Mouse (Mus musculus): ENCODE measurements at regions not wholly inside any gene's neighbourhood (a gene's known extent, or its start where the extent isn't known, plus 50 kb on each side); places are given as distances from the start of the nearest gene placed in this dataset.

DNA sequence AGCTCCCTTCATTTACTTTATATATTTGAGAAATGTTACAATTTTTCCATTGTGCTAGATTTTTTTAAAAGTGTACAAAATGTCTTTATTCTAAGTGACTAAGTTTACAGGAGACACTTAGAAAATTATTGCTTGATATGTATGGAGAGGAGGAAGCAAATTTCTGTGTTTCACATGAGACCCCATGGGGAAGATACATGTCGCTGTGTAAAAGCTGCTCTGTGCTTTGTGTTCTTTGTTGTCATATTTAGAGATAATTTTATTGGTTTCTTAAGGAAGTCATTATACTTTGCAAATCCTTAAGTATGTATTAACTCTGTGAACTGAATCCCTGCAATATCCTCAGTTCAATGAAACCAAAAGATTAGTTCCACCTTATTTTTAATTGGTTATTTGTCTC is 406.0 kb upstream of the 1700003H04Rik start:
- no peak for ATAC-seq (ENCODE audit: insufficient read depth, low FRiP score)
- H3K4me3 ChIP-seq (replicated peaks; ENCODE audit: low read length): no peak overlapping the region
- no peak overlapping the region for H3K27ac ChIP-seq (ENCODE audit: low read length)
- H3K36me3 ChIP-seq (ENCODE audit: control insufficient read depth, insufficient read depth, low read length): no peaks in the 10 kb centered on the region
- H3K9me3 ChIP-seq (replicated peaks; ENCODE audit: control insufficient read depth, low read length): no peaks in the 10 kb centered on the region
- no peak overlapping the region for H3K4me2 ChIP-seq (ENCODE audit: low read depth, low read length)
- WGBS: 76% methylated on average over 1 of the region's 1 CpGs
- H3K27me3 ChIP-seq (ENCODE audit: control insufficient read depth, insufficient read depth, low read length): no peaks in the 10 kb centered on the region
- no peak overlapping the region for H3K9ac ChIP-seq (ENCODE audit: low read length)
- no peaks in the 10 kb centered on the region for H3K4me1 ChIP-seq (ENCODE audit: control insufficient read depth, insufficient read depth, low read length)

DNA sequence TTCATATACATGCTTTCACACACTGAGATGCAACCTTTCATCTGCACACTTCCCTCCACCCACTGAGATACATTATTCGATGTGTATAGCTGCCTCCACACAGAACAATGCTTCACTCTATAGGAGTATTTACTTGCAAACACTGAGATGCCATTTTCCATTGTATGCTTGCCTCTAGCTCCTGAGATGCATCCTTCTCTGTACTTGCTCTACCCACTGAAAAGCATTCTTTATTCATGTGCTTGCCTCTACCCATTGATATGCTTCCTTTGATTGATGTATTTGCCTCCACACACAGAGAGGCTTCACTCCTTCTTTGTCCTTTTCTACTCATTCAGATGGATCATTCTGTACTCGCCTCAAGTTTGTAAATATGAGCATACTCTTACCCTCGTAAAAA is 405.6 kb upstream of the 1700003H04Rik start:
- no peaks in the 10 kb centered on the region for H3K9me3 ChIP-seq (replicated peaks; ENCODE audit: control insufficient read depth, low read length)
- no peak overlapping the region for H3K9ac ChIP-seq (ENCODE audit: low read length)
- 67% methylated on average over 3 of the region's 3 CpGs for WGBS

DNA sequence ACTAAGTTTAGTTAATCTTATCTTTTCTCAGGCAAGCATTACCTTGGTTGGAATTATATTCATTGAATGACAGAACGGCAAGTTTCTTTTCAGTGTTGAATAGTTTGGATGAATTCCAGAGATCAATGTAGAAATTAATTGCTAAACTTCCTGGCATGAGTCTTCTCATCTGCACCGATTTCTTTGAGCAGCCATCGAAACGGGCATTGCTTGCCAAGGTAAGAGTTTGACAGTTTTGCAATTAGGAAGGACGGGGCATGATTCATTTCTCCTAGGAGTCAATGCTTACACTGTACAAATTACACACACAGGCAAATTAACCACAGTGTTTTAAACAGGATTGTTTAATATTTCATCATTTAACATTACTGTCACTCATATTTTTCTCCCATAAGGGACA is 404.5 kb upstream of the 1700003H04Rik start:
- Histone ChIP-seq H3K27ac (ENCODE audit: low read length) (no peak overlapping the region), H3K4me1 (ENCODE audit: control insufficient read depth, insufficient read depth, low read length) (no peaks in the 10 kb centered on the region), H3K36me3 (ENCODE audit: control insufficient read depth, insufficient read depth, low read length) (no peaks in the 10 kb centered on the region), H3K9ac (ENCODE audit: low read length) (no peak overlapping the region), H3K4me3 (replicated peaks; ENCODE audit: low read length) (no peak overlapping the region), H3K9me3 (replicated peaks; ENCODE audit: control insufficient read depth, low read length) (no peaks in the 10 kb centered on the region), H3K4me2 (ENCODE audit: low read depth, low read length) (no peak overlapping the region), H3K27me3 (ENCODE audit: control insufficient read depth, insufficient read depth, low read length) (no peaks in the 10 kb centered on the region)
- ATAC-seq (ENCODE audit: insufficient read depth, low FRiP score): no peak
- WGBS: 71% methylated on average over 5 of the region's 5 CpGs

More for the DNA sequence above, 405.6 kb upstream of the 1700003H04Rik start:
- H3K4me1 ChIP-seq (ENCODE audit: control insufficient read depth, insufficient read depth, low read length): no peaks in the 10 kb centered on the region
- ATAC-seq (ENCODE audit: insufficient read depth, low FRiP score): no peak
- H3K36me3 ChIP-seq (ENCODE audit: control insufficient read depth, insufficient read depth, low read length): no peaks in the 10 kb centered on the region
- no peaks in the 10 kb centered on the region for H3K27me3 ChIP-seq (ENCODE audit: control insufficient read depth, insufficient read depth, low read length)
- H3K27ac ChIP-seq (ENCODE audit: low read length): no peak overlapping the region
- no peak overlapping the region for H3K4me2 ChIP-seq (ENCODE audit: low read depth, low read length)
- H3K4me3 ChIP-seq (replicated peaks; ENCODE audit: low read length): no peak overlapping the region

- Histone ChIP-seq H3K27ac (ENCODE audit: low read length) (no peak overlapping the region), H3K27me3 (ENCODE audit: control insufficient read depth, insufficient read depth, low read length) (no peaks in the 10 kb centered on the region), H3K4me1 (ENCODE audit: control insufficient read depth, insufficient read depth, low read length) (no peaks in the 10 kb centered on the region), H3K9me3 (replicated peaks; ENCODE audit: control insufficient read depth, low read length) (no peaks in the 10 kb centered on the region), H3K36me3 (ENCODE audit: control insufficient read depth, insufficient read depth, low read length) (no peaks in the 10 kb centered on the region), H3K9ac (ENCODE audit: low read length) (no peak overlapping the region), H3K4me3 (replicated peaks; ENCODE audit: low read length) (no peak overlapping the region), H3K4me2 (ENCODE audit: low read depth, low read length) (no peak overlapping the region)
- WGBS: 50% methylated on average over 2 of the region's 2 CpGs
- ATAC-seq (ENCODE audit: insufficient read depth, low FRiP score): no peak
Observed at GRCm38 (mm10) chr3:124935147-124935849, 354.4 kb upstream of the 1700003H04Rik start.

GRCm38 (mm10) chr3:124932655-124933054 is 351.8 kb upstream of the 1700003H04Rik start:
- H3K9ac ChIP-seq (ENCODE audit: low read length): no peak overlapping the region
- no peak overlapping the region for H3K4me2 ChIP-seq (ENCODE audit: low read depth, low read length)
- no peak overlapping the region for H3K4me3 ChIP-seq (replicated peaks; ENCODE audit: low read length)
- no peaks in the 10 kb centered on the region for H3K9me3 ChIP-seq (replicated peaks; ENCODE audit: control insufficient read depth, low read length)
- H3K27ac ChIP-seq (ENCODE audit: low read length): no peak overlapping the region
- H3K36me3 ChIP-seq (ENCODE audit: control insufficient read depth, insufficient read depth, low read length): no peaks in the 10 kb centered on the region
- H3K27me3 ChIP-seq (ENCODE audit: control insufficient read depth, insufficient read depth, low read length): no peaks in the 10 kb centered on the region
- 63% methylated on average over 1 of the region's 1 CpGs for WGBS
- H3K4me1 ChIP-seq (ENCODE audit: control insufficient read depth, insufficient read depth, low read length): no peaks in the 10 kb centered on the region
- no peak for ATAC-seq (ENCODE audit: insufficient read depth, low FRiP score)

GRCm38 (mm10) chr3:124930773-124931607 is 350.1 kb upstream of the 1700003H04Rik start:
- peak overlapping the region; percentile 36 for H3K4me2 ChIP-seq (ENCODE audit: low read depth, low read length)
- H3K9me3 ChIP-seq (replicated peaks; ENCODE audit: control insufficient read depth, low read length): no peaks in the 10 kb centered on the region
- 32% methylated on average over 15 of the region's 15 CpGs for WGBS
- H3K36me3 ChIP-seq (ENCODE audit: control insufficient read depth, insufficient read depth, low read length): no peaks in the 10 kb centered on the region
- H3K27ac ChIP-seq (ENCODE audit: low read length): no peak overlapping the region
- no peak for ATAC-seq (ENCODE audit: insufficient read depth, low FRiP score)
- H3K27me3 ChIP-seq (ENCODE audit: control insufficient read depth, insufficient read depth, low read length): no peaks in the 10 kb centered on the region
- H3K9ac ChIP-seq (ENCODE audit: low read length): no peak overlapping the region
- H3K4me3 ChIP-seq (replicated peaks; ENCODE audit: low read length): peak overlapping the region; percentile 16; the same call in 1 of the 2 replicates
- no peaks in the 10 kb centered on the region for H3K4me1 ChIP-seq (ENCODE audit: control insufficient read depth, insufficient read depth, low read length)

DNA sequence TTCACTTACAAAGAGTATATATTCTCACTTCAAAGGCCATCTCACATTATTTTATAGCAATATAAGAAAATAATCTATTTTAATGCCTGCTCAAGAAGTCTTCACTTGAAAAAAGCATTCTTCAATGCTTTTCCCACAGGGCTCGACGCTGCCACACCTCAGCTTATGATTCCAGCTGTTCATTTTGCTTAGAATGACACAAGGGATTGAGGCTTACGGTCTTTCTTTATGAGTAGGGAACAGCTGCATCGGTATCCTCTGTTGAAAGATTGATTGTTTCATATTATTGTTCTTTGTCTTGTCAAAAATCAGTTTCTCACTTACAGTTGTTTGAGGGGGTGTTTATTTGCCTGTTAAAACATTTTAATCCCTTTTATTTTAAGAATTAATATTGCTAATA is 328.0 kb upstream of the 1700003H04Rik start:
- H3K4me1 ChIP-seq (ENCODE audit: control insufficient read depth, insufficient read depth, low read length): no peaks in the 10 kb centered on the region
- no peak overlapping the region for H3K9ac ChIP-seq (ENCODE audit: low read length)
- H3K27me3 ChIP-seq (ENCODE audit: control insufficient read depth, insufficient read depth, low read length): no peaks in the 10 kb centered on the region
- no peak overlapping the region for H3K4me3 ChIP-seq (replicated peaks; ENCODE audit: low read length)
- H3K27ac ChIP-seq (ENCODE audit: low read length): no peak overlapping the region
- no peaks in the 10 kb centered on the region for H3K36me3 ChIP-seq (ENCODE audit: control insufficient read depth, insufficient read depth, low read length)
- no peaks in the 10 kb centered on the region for H3K9me3 ChIP-seq (replicated peaks; ENCODE audit: control insufficient read depth, low read length)
- 77% methylated on average over 4 of the region's 4 CpGs for WGBS
- no peak for ATAC-seq (ENCODE audit: insufficient read depth, low FRiP score)
- H3K4me2 ChIP-seq (ENCODE audit: low read depth, low read length): no peak overlapping the region

Data from stomach, embryonic 16.5 days (tissue).